Mouse (Mus musculus): ENCODE results near the gene Rpl23. TPM values are rescaled to one million over a fixed set of nuclear protein-coding genes. Genes with fewer than 3 reads are reported as not detected.
A peak's percentile ranks its signal among the peaks of the same experiment; 100 is the strongest.

Rpl23 gene
- total RNA-seq (2021): 100 to 1,000 TPM; 607 to 676 TPM
- long read RNA-seq, experiment 1, transcript Rpl23-203 (2 exons, 480 nt): minor isoform, 6 of 172 reads
- long read RNA-seq, experiment 1, transcript Rpl23-201 (5 exons, 1,059 nt): major isoform, 154 of 172 reads
- long read RNA-seq, experiment 1, partial matches to known transcripts: 11 of 172 reads
- long read RNA-seq, experiment 1, other reads (novel, unspliced or antisense): 1 of 172 reads
- long read RNA-seq, experiment 2, transcript Rpl23-201 (5 exons, 1,059 nt): major isoform, 196 of 234 reads
- long read RNA-seq, experiment 2, transcript Rpl23-203 (2 exons, 480 nt): minor isoform, 11 of 234 reads
- long read RNA-seq, experiment 2, partial matches to known transcripts: 26 of 234 reads
- long read RNA-seq, experiment 2, other reads (novel, unspliced or antisense): 1 of 234 reads

GRCm38 (mm10) chr11:97781832-97782563 is at the start of gene Rpl23:
Gene Rpl23 (minus strand): TSS chr11:97782437.
- intact Hi-C loops (cut with DNase I; ENCODE audit: low total_unique reads): no loop called here
- DNase-seq: peak; percentile 100

GRCm38 (mm10) chr11:97832001-97832400 is 49.8 kb upstream of the Rpl23 start:
- DNase-seq: no peak
- intact Hi-C loops (cut with DNase I; ENCODE audit: low total_unique reads): no loop called here

- no peak for DNase-seq
- intact Hi-C loops (cut with DNase I; ENCODE audit: low total_unique reads): no loop called here
Measured at GRCm38 (mm10) chr11:97830501-97830900, 48.3 kb upstream of the Rpl23 start.

- no peak for DNase-seq
- intact Hi-C loops (cut with DNase I; ENCODE audit: low total_unique reads): no loop called here
Measured at GRCm38 (mm10) chr11:97829913-97830476, 47.8 kb upstream of the Rpl23 start.

- intact Hi-C loops (cut with DNase I; ENCODE audit: low total_unique reads): no loop called here
- DNase-seq: no peak
Measured at GRCm38 (mm10) chr11:97829365-97829764, 47.1 kb upstream of the Rpl23 start.

- no peak for DNase-seq
- intact Hi-C loops (cut with DNase I; ENCODE audit: low total_unique reads): no loop called here
Measured at GRCm38 (mm10) chr11:97827654-97828053, 45.4 kb upstream of the Rpl23 start.

- DNase-seq: no peak
- intact Hi-C loops (cut with DNase I; ENCODE audit: low total_unique reads): no loop called here
Measured at GRCm38 (mm10) chr11:97826414-97826813, 44.2 kb upstream of the Rpl23 start.

GRCm38 (mm10) chr11:97825971-97826370 is 43.7 kb upstream of the Rpl23 start:
- intact Hi-C loops (cut with DNase I; ENCODE audit: low total_unique reads): no loop called here
- no peak for DNase-seq

GRCm38 (mm10) chr11:97825295-97825694 is 43.1 kb upstream of the Rpl23 start:
- intact Hi-C loops (cut with DNase I; ENCODE audit: low total_unique reads): no loop called here
- no peak for DNase-seq

- intact Hi-C loops (cut with DNase I; ENCODE audit: low total_unique reads): no loop called here
- DNase-seq: no peak
Measured at GRCm38 (mm10) chr11:97824895-97825294, 42.7 kb upstream of the Rpl23 start.

GRCm38 (mm10) chr11:97824168-97824567 is 41.9 kb upstream of the Rpl23 start:
- intact Hi-C loops (cut with DNase I; ENCODE audit: low total_unique reads): no loop called here

GRCm38 (mm10) chr11:97822840-97823603 is 40.8 kb upstream of the Rpl23 start:
- intact Hi-C loops (cut with DNase I; ENCODE audit: low total_unique reads): no loop called here
- DNase-seq: peak; percentile 84

More at GRCm38 (mm10) chr11:97824168-97824567, 41.9 kb upstream of the Rpl23 start:
- no peak for DNase-seq

GRCm38 (mm10) chr11:97821401-97822064 is 39.3 kb upstream of the Rpl23 start:
- no peak for DNase-seq
- intact Hi-C loops (cut with DNase I; ENCODE audit: low total_unique reads): no loop called here

- intact Hi-C loops (cut with DNase I; ENCODE audit: low total_unique reads): no loop called here
- peak; percentile 82 for DNase-seq
Measured at GRCm38 (mm10) chr11:97820840-97821239, 38.6 kb upstream of the Rpl23 start.

GRCm38 (mm10) chr11:97819923-97820322 is 37.7 kb upstream of the Rpl23 start:
- DNase-seq: no peak
- intact Hi-C loops (cut with DNase I; ENCODE audit: low total_unique reads): no loop called here

GRCm38 (mm10) chr11:97819102-97819501 is 36.9 kb upstream of the Rpl23 start:
- intact Hi-C loops (cut with DNase I; ENCODE audit: low total_unique reads): no loop called here
- no peak for DNase-seq

- intact Hi-C loops (cut with DNase I; ENCODE audit: low total_unique reads): no loop called here
Measured at GRCm38 (mm10) chr11:97818571-97818970, 36.3 kb upstream of the Rpl23 start.

GRCm38 (mm10) chr11:97818003-97818402 is 35.8 kb upstream of the Rpl23 start:
- DNase-seq: no peak
- intact Hi-C loops (cut with DNase I; ENCODE audit: low total_unique reads): no loop called here

More at GRCm38 (mm10) chr11:97818571-97818970, 36.3 kb upstream of the Rpl23 start:
- peak; percentile 56 for DNase-seq

- intact Hi-C loops (cut with DNase I; ENCODE audit: low total_unique reads): no loop called here
- no peak for DNase-seq
Measured at GRCm38 (mm10) chr11:97817379-97817778, 35.1 kb upstream of the Rpl23 start.
